Mouse (Mus musculus) CD8-positive naive resting alpha-beta T cell, adult 2 months (primary cell): ENCODE results near the gene Wdr53.
"Not testable (repeated sequence)": the region's sequence is repeated elsewhere in the genome, so short reads cannot be mapped to it uniquely, and the experiment has no call there.

Experiments
- DNase-seq, 2 experiments: peaks; one replicate each; pipeline ENCODE4 v3.0.0; 2022; ENCODE audit warnings: low read depth in 2 of 2, low spot score in 2 of 2

The Wdr53 gene

GRCm38 (mm10) chr16:32246952-32247370, at the start of gene Wdr53, which contains the start of gene Fbxo45:
Gene Wdr53 (plus strand): TSS chr16:32247227.
Gene Fbxo45 (minus strand): TSS chr16:32247158.
- peak; percentile 89 to 91 for DNase-seq

GRCm38 (mm10) chr16:32200256-32201003, 46.6 kb upstream of the Wdr53 start:
- DNase-seq, result peak; percentile 38 to 42

DNA sequence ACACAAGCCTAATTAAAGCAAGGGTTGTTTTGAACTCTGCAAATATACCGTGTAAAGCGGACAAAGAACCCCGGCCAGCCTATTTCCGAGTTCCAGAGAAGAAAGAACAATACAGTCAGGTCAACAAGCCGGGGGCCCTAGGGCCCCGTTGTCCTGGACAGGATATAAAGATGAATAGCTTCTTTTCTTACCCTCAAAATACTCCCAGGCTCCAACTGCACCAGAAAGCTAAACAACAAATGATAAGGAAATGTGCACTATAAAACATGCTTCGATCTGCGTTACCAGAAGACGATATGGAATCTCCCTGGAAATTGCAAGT, 46.1 kb upstream of the Wdr53 start:
- DNase-seq, result no peak

DNA sequence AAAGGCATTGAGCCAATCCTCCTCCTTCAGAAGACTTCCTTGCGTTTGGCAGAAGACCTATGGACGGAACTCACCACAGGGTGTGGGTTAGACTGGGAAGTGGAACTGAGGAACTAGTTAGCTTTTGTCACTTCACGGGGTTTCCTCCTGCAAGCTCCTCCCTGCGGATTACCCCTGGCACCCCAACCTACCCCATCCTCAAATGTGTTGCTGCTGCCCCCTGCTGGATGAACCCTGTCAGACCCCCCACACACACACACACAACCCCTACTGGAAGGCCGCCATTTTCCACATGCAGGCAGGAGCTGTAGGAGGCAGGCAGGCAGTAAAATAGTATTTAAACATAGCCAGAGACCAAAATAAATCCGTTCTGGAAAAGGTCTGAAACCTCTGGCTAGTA, 44.3 kb upstream of the Wdr53 start:
- peak; percentile 93 to 96 for DNase-seq

GRCm38 (mm10) chr16:32204902-32205301, 42.1 kb upstream of the Wdr53 start:
- no peak for DNase-seq

DNA sequence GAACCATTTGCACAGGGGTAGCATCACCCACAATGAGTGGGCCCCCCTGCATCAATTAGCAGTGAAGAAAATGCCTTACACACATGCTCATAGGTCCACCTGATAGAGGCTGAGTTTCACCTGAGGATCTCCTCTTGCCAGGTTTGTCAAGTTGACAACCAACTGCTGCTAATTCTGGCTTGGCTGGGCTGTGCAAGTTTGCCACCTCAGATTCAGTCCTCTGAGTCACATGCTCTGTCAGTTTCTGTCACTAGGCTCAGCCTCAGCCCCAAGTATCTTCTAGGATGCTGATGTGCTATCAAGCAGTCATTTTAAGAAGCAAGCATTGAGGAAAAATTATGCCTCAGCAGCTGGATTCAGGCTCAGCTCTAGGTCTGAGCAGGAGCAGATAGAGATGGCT, 32.9 kb upstream of the Wdr53 start:
- DNase-seq, result no peak

DNA sequence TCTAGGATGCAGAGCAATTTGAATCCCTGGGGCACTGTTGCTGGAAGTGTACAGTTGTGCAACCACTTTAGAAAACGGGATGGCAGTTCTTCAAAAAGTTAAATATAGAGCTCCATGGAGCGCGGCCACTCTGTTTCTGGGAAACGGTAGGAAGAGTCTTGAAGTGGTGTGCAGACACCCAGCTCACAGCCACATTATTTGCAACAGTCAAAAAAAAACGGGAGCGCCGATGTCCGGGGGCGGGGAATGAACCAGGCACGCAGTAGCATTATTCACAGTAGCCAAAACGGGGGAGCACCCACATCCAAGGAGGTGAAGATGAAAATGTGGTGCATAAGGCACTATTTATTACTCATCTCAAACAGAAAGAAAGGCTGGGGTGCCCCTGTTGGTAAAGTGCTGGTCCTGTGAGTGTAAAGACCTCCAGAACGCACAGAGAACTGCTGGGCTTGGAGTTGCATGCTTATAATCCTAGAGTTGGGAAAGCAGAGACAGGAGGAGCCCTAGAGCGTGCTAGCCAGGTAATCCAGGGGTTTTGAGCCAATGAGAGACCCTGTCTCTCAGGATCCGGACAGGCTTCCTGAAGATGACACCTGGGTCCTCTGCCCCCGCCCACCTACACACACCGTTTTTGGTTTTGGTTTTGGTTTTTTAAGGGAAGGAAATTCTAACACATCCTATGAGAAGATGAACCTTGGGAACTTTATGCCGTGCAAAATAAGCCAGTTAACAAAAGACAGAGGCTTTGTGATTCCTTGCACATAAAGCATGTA, 32.0 kb upstream of the Wdr53 start:
- no peak for DNase-seq

DNA sequence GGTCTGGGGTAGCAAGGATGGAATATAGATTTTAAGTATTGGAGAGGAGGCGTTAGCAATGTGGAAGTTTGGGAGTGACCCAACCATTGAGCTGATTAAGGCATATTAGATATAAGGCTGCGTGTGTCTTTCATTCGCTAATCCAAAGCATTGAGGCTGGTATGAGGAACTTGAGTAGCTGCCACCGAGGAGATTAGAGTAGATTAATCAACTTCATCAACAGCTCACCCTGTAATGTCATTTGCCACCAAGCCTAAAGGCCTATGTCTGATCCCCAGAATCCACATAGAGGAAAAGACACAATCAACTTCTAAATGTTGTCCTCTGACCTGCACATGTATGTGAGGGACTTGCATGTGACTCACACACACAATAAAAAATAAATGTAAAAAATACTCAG, 25.2 kb upstream of the Wdr53 start:
- DNase-seq, result no peak

- no peak for DNase-seq
These were observed 24.6 kb upstream of the Wdr53 start for GRCm38 (mm10) chr16:32222399-32222798.

DNA sequence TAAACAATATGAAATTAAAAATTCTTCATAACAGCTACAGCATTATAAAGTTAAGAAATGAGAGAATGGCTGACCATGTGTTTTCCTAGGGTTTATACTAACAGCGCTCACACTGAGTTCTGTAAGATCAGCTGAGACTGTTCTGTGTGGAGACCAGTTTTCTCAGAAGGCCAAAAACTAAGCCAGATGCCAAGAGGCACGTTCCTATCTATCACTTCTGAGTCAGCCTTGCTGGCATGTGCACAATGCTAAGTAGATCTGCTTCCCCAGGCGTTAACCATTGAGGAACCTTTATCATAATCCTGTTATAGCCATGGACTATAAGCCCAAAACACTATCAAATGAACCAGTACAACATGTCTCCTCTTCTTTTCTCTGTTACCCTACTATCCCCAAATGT, 15.0 kb upstream of the Wdr53 start:
- DNase-seq, result not testable (repeated sequence)

- no peak for DNase-seq
These were observed 8.9 kb upstream of the Wdr53 start for GRCm38 (mm10) chr16:32237930-32238680.

- no peak for DNase-seq
These were observed 7.4 kb upstream of the Wdr53 start for GRCm38 (mm10) chr16:32239428-32240312.

DNA sequence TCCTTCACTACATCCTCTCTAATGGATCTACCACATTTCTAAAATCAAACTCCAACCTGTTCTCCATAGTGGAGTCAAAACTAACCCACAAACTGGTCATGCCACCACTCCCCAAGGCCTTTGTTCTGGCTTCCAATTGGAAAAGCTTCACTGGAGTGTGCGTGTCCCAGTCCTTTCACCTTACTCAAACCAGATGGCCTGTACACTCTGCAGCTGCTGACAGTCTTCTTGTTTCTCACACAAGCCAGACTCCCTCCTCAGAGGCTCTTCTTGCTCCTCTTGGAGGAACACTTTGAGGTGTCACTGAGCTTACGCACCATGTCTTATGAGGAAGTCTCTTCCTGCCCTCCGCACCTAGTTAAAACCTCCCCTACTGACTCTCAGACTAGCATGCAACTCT, 3.1 kb upstream of the Wdr53 start:
- no peak for DNase-seq

GRCm38 (mm10) chr16:32246351-32246791, 656 bp upstream of the Wdr53 start:
- DNase-seq, result peak; percentile 31 to 32

- DNase-seq, result peak; percentile 15 to 30
These were observed 17.2 kb downstream of the Wdr53 start for GRCm38 (mm10) chr16:32264225-32264624.

DNA sequence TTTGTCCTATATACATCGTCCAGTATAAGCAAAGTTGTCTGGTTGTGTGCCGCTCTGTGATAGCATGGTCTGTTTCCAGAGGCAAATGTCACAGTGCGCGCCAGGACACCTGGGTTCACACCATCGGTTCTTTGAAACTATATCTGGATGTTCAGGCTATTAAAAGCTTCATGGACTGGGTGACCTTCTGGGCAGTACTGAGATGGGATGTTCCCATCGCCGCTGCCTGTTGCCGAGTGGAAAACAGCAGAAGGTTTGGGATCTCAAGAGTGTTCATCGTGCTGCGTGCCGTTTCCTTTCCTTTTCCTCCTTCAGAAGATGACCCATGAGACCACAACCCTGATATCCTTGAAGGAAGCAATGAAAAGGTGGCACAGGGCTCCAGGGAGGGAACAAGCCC, 24.3 kb downstream of the Wdr53 start, which contains the start of gene Smco1:
TSS of gene Smco1 (plus strand) at position 178 of the 400 bp plus-strand sequence.
- DNase-seq, result no peak

DNA sequence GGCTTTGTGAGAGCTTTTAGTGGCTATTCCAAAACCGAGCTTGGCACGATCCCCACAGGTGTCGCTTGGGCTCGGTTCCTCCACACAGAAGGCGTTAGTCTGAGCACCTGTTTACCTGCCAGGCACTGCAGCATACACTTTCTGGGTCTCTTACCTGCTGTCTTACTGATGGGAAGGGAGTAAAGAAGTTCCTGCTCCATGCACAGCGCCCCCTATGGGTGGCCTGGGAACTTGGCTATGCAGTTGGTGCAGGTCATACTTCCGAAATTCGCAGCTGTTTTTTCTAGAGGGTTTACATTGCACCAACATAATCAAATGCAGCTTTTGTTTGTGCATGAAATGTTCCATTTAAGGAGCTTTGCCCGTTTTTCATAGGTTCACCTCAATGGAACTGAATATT, 26.3 kb downstream of the Wdr53 start:
- DNase-seq, result peak; percentile 14 to 35

- no peak for DNase-seq
These were observed 28.0 kb downstream of the Wdr53 start for GRCm38 (mm10) chr16:32275041-32275440.

DNA sequence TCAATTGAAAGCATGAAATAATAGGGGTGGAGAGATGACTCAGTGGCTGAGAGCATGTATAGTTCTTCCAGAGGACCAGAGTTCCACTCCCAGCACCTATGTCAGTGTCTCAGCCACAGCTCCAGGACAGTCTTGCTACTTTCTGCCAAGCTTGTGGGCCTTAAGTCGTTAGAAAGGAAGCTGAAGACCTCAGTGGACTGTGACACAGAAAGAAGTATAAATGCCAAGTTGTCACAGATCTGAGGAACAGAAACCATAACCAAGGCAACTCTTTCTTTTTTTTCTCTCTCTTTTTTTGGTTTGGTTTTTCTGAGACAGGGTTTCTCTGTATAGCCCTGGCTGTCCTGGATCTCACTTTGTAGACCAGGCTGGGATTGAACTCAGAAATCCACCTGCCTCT, 28.8 kb downstream of the Wdr53 start:
- no peak for DNase-seq
